Mouse (Mus musculus): ENCODE measurements around the gene Peli3.

DNA sequence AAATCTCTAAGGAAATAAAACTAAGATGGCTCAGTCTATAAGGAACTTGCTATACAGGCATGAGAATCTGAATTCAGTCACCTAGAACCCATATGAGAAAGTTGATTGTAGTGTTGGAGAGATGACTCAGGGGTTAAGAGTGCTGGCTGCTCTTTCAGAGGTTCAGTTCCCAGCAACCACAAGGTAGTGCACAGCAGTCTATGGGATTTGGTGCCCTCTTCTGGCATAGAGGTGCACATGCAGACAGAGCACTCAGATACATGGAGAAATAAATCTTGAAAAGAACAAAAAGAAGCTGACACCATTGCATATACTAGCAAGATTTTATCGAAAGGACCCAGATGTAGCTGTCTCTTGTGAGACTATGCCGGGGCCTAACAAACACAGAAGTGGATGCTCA lies 25.3 kb upstream of the Peli3 start:
- TF ChIP-seq CTCF (IDR thresholded peaks at IDR 0.05; ENCODE audit: borderline replicate concordance, insufficient read depth, low read depth, low read length) (peak; percentile 47; the same call in 1 of the 2 replicates), POLR2A (IDR thresholded peaks at IDR 0.05; ENCODE audit: borderline replicate concordance, insufficient read depth, low read length) (no peak)

Measured in cerebellum, adult 2 months (tissue).